33 mouse cellular contexts compared by ENCODE assay signal in the genomic region with DNA sequence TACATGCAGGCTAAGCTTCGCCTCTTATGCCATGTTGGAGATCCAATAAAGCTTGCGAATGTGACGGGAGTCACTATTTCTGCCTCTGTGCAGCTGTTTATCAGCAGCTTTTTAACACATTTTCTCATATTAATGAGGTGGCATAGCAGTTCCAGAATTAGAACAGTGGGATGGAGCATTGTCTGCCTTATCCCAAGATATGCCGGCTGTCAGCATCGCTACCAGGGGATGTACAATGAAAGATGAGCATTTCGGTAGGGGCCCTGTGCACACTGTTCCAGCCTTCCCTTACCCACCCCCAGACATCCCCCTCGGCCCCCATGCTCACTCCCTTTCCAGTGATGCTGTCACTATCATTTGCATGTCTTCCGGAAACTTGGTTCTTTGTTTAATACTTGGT.
DNase-seq lines count a peak whose midpoint lies in the region; ATAC-seq lines count a peak whose summit lies in the region.
"Had no signal": no experiment of that assay in that cellular context is flagged by ENCODE, and none has a peak within 500 bp of the region (broad histone marks: within the 10 kb centered on the region; RNA-seq: fewer than 3 reads in every experiment).

No protein-coding gene starts in this region.

- H3K4me3 ChIP-seq in forebrain, embryonic 12.5 days (replicated peaks) = no peak overlapping the region
- H3K4me3 ChIP-seq in forebrain, embryonic 11.5 days (ENCODE audit: low read depth, low read length) = no peak overlapping the region
- H3K4me3 ChIP-seq in hindbrain, embryonic 15.5 days = no peak overlapping the region
- H3K4me3 ChIP-seq in hindbrain, embryonic 11.5 days (ENCODE audit: low read depth, low read length) = no peak overlapping the region
- no peak overlapping the region for H3K4me3 ChIP-seq in neural tube, embryonic 13.5 days
- H3K4me3 ChIP-seq: embryonic facial prominence, embryonic 12.5 days; heart, embryonic 13.5 days; intestine, embryonic 15.5 days; liver, embryonic 12.5 days; midbrain, embryonic 15.5 days; neural tube, embryonic 12.5 days had no signal

- H3K4me1 ChIP-seq in forebrain, embryonic 12.5 days = no peaks in the 10 kb centered on the region
- H3K4me1 ChIP-seq in forebrain, embryonic 11.5 days (replicated peaks; ENCODE audit: control insufficient read depth, insufficient read depth, low read length) = no peaks in the 10 kb centered on the region
- 0 out of 2 replicates have a peak, but pooled peaks cover 4% of the 10 kb centered on the region for H3K4me1 ChIP-seq in hindbrain, embryonic 15.5 days (replicated peaks)
- H3K4me1 ChIP-seq in hindbrain, embryonic 11.5 days (replicated peaks; ENCODE audit: control insufficient read depth, insufficient read depth, low read length) = no peaks in the 10 kb centered on the region
- peaks cover 22% of the 10 kb centered on the region for H3K4me1 ChIP-seq in neural tube, embryonic 13.5 days (replicated peaks)
- H3K4me1 ChIP-seq: embryonic facial prominence, embryonic 12.5 days; heart, embryonic 13.5 days; intestine, embryonic 15.5 days; liver, embryonic 12.5 days; midbrain, embryonic 15.5 days; neural tube, embryonic 12.5 days had no signal

- H3K27me3 ChIP-seq in forebrain, embryonic 12.5 days = no peaks in the 10 kb centered on the region
- no peaks in the 10 kb centered on the region for H3K27me3 ChIP-seq in forebrain, embryonic 11.5 days (ENCODE audit: control insufficient read depth, insufficient read depth, low read length)
- H3K27me3 ChIP-seq in hindbrain, embryonic 15.5 days = no peaks in the 10 kb centered on the region
- H3K27me3 ChIP-seq in hindbrain, embryonic 11.5 days (ENCODE audit: control insufficient read depth, insufficient read depth, low read length) = no peaks in the 10 kb centered on the region
- H3K27me3 ChIP-seq in neural tube, embryonic 13.5 days = no peaks in the 10 kb centered on the region
- H3K27me3 ChIP-seq: CH12.LX; embryonic facial prominence, embryonic 12.5 days; heart, embryonic 13.5 days; intestine, embryonic 15.5 days; liver, embryonic 12.5 days; midbrain, embryonic 15.5 days; neural tube, embryonic 12.5 days had no signal

- WGBS in forebrain, embryonic 12.5 days = 90% methylated on average over 8 of the region's 8 CpGs
- WGBS in forebrain, embryonic 11.5 days = 93% methylated on average over 8 of the region's 8 CpGs
- WGBS in hindbrain, embryonic 15.5 days = 78% methylated on average over 8 of the region's 8 CpGs
- WGBS in hindbrain, embryonic 11.5 days = 92% methylated on average over 8 of the region's 8 CpGs
- 72% methylated on average over 8 of the region's 8 CpGs for WGBS in neural tube, embryonic 13.5 days

- peak overlapping the region; percentile 42; the same call in 1 of the 2 replicates for H3K27ac ChIP-seq in forebrain, embryonic 12.5 days
- H3K27ac ChIP-seq in forebrain, embryonic 11.5 days (ENCODE audit: low read depth, low read length) = no peak overlapping the region
- H3K27ac ChIP-seq in hindbrain, embryonic 15.5 days (replicated peaks) = no peak overlapping the region
- no peak overlapping the region for H3K27ac ChIP-seq in hindbrain, embryonic 11.5 days (ENCODE audit: low read depth, low read length)
- 0 out of 2 replicates have a peak overlapping the region, but pooled peaks have one; percentile 33 for H3K27ac ChIP-seq in neural tube, embryonic 13.5 days (replicated peaks)
- H3K27ac ChIP-seq: embryonic facial prominence, embryonic 12.5 days; heart, embryonic 13.5 days; intestine, embryonic 15.5 days; liver, embryonic 12.5 days; midbrain, embryonic 15.5 days; neural tube, embryonic 12.5 days; stomach, postnatal 0 days had no signal

- no peaks in the 10 kb centered on the region for H3K9me3 ChIP-seq in forebrain, embryonic 12.5 days
- no peaks in the 10 kb centered on the region for H3K9me3 ChIP-seq in forebrain, embryonic 11.5 days (ENCODE audit: control insufficient read depth, low read length)
- no peaks in the 10 kb centered on the region for H3K9me3 ChIP-seq in hindbrain, embryonic 15.5 days
- no peaks in the 10 kb centered on the region for H3K9me3 ChIP-seq in hindbrain, embryonic 11.5 days (ENCODE audit: control insufficient read depth, low read length)
- H3K9me3 ChIP-seq in neural tube, embryonic 13.5 days = no peaks in the 10 kb centered on the region
- H3K9me3 ChIP-seq: embryonic facial prominence, embryonic 12.5 days; heart, embryonic 13.5 days; intestine, embryonic 15.5 days; liver, embryonic 12.5 days; midbrain, embryonic 15.5 days; neural tube, embryonic 12.5 days had no signal

- no peak overlapping the region for H3K4me2 ChIP-seq in forebrain, embryonic 12.5 days
- no peak overlapping the region for H3K4me2 ChIP-seq in forebrain, embryonic 11.5 days (ENCODE audit: low read depth, low read length, severe bottlenecking)
- no peak overlapping the region for H3K4me2 ChIP-seq in hindbrain, embryonic 15.5 days
- no peak overlapping the region for H3K4me2 ChIP-seq in hindbrain, embryonic 11.5 days (replicated peaks; ENCODE audit: low read depth, low read length)
- H3K4me2 ChIP-seq in neural tube, embryonic 13.5 days = no peak overlapping the region
- H3K4me2 ChIP-seq: embryonic facial prominence, embryonic 12.5 days; heart, embryonic 13.5 days; intestine, embryonic 15.5 days; liver, embryonic 12.5 days; midbrain, embryonic 15.5 days; neural tube, embryonic 12.5 days had no signal

- no peaks in the 10 kb centered on the region for H3K36me3 ChIP-seq in forebrain, embryonic 12.5 days (replicated peaks)
- no peaks in the 10 kb centered on the region for H3K36me3 ChIP-seq in forebrain, embryonic 11.5 days (ENCODE audit: control insufficient read depth, insufficient read depth, low read length)
- H3K36me3 ChIP-seq in hindbrain, embryonic 15.5 days = no peaks in the 10 kb centered on the region
- no peaks in the 10 kb centered on the region for H3K36me3 ChIP-seq in hindbrain, embryonic 11.5 days (ENCODE audit: control insufficient read depth, insufficient read depth, low read length)
- H3K36me3 ChIP-seq in neural tube, embryonic 13.5 days = no peaks in the 10 kb centered on the region
- H3K36me3 ChIP-seq: embryonic facial prominence, embryonic 12.5 days; heart, embryonic 13.5 days; intestine, embryonic 15.5 days; liver, embryonic 12.5 days; midbrain, embryonic 15.5 days; neural tube, embryonic 12.5 days had no signal

- H3K9ac ChIP-seq in forebrain, embryonic 12.5 days = no peak overlapping the region
- no peak overlapping the region for H3K9ac ChIP-seq in forebrain, embryonic 11.5 days (ENCODE audit: low read length)
- H3K9ac ChIP-seq in hindbrain, embryonic 15.5 days = no peak overlapping the region
- H3K9ac ChIP-seq in hindbrain, embryonic 11.5 days (ENCODE audit: low read depth, low read length) = no peak overlapping the region
- H3K9ac ChIP-seq in neural tube, embryonic 13.5 days = no peak overlapping the region
- H3K9ac ChIP-seq: embryonic facial prominence, embryonic 12.5 days; heart, embryonic 13.5 days; intestine, embryonic 15.5 days; liver, embryonic 12.5 days; liver, postnatal 0 days; midbrain, embryonic 15.5 days; neural tube, embryonic 12.5 days had no signal

- no peak for DNase-seq in forebrain, embryonic 11.5 days (ENCODE audit: low spot score)
- DNase-seq in hindbrain, embryonic 11.5 days (ENCODE audit: low spot score) = no peak
- DNase-seq in neural tube, embryonic 10.5 days (ENCODE audit: extremely low spot score, low spot score) = no peak
- DNase-seq in adrenal gland, postnatal 4 days (ENCODE audit: low spot score in 2 of 2) = no peak
- DNase-seq: adrenal gland, adult 2 months; adrenal gland, postnatal 36 days; cerebellum, adult 11 months; cerebellum, adult 9-10 months; embryo, embryonic 11 days; gastrocnemius, postnatal 10 days; heart, postnatal 10 days; kidney, adult 2 months; kidney, postnatal 36 days; layer of hippocampus, postnatal 36 days; left cerebral cortex, postnatal 4 days; liver, postnatal 0 days; lung, postnatal 36 days; right cerebral cortex, postnatal 4 days; thymus, adult 18-20 months; thymus, postnatal 36 days had no signal

- no peak for ATAC-seq in forebrain, embryonic 12.5 days (ENCODE audit: low FRiP score)
- ATAC-seq in forebrain, embryonic 11.5 days (replicated peaks; ENCODE audit: low FRiP score) = no peak
- ATAC-seq in hindbrain, embryonic 15.5 days (ENCODE audit: low FRiP score, low read depth) = 0 out of 2 replicates have a peak, but pooled peaks have one; percentile 45
- no peak for ATAC-seq in hindbrain, embryonic 11.5 days (ENCODE audit: low FRiP score)
- ATAC-seq in neural tube, embryonic 13.5 days (ENCODE audit: low read depth) = peak; percentile 53
- no peak for ATAC-seq in megakaryocyte-erythroid progenitor cell, adult 5-6 weeks (replicated peaks; ENCODE audit: low FRiP score, low TSS enrichment, poor library complexity, severe bottlenecking)
- ATAC-seq: activated CD4-positive, CD25-positive, alpha-beta regulatory T cell, adult 4 months; intestine, embryonic 15.5 days; liver, embryonic 12.5 days; liver, postnatal 0 days; midbrain, embryonic 15.5 days had no signal

Comparison
In these comparisons a context has a peak if more than half of its experiments do, and no peak if none do; other contexts are left out.
1. ATAC-seq: peak in hindbrain, embryonic 15.5 days (single experiment) and neural tube, embryonic 13.5 days (single experiment); none in forebrain, embryonic 12.5 days (single experiment), forebrain, embryonic 11.5 days (single experiment), hindbrain, embryonic 11.5 days (single experiment) and megakaryocyte-erythroid progenitor cell, adult 5-6 weeks (single experiment).
2. H3K27ac ChIP-seq: peak in forebrain, embryonic 12.5 days (single experiment) and neural tube, embryonic 13.5 days (single experiment); none in forebrain, embryonic 11.5 days (single experiment), hindbrain, embryonic 15.5 days (single experiment) and hindbrain, embryonic 11.5 days (single experiment).